Mouse (Mus musculus) embryonic fibroblast, embryonic 13.5 days (primary cell): ENCODE results near the gene Fancd2.

ENCODE experiments used
- CTCF ChIP-seq: IDR thresholded peaks from 2 replicates; pipeline ENCODE4 v1.5.1; 2011; ENCODE audit warnings: mild to moderate bottlenecking, control low read depth, low read length, moderate library complexity, borderline replicate concordance; ENCODE audit not compliant: insufficient read depth
- POLR2A ChIP-seq: IDR thresholded peaks from 2 replicates; pipeline ENCODE4 v1.6.1; 2011; ENCODE audit warnings: low read depth, mild to moderate bottlenecking, control low read depth, low read length, moderate library complexity

DNA sequence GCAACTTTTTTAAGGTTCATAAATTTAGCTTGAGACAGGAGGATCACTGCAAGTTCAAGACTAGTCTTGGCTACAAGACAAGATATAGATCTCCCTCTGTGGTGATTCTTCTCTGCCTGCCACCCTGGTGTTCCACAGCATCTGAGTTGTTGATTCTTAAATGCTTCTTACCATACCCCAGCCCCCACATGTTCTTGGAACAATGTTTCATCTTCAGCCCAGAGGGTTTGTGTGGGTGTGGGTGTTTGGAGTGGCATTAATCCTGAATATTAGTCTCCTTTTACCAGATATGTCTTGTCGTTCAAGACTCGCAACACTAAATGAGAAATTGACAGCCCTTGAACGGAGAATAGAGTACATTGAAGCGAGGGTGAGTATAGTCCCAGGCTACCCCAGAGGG, 84.0 kb downstream of the Fancd2 start:
- TF ChIP-seq POLR2A (no peak), CTCF (no peak)
